Mouse (Mus musculus): Measurements from ENCODE around the gene Kcnma1.

DNA sequence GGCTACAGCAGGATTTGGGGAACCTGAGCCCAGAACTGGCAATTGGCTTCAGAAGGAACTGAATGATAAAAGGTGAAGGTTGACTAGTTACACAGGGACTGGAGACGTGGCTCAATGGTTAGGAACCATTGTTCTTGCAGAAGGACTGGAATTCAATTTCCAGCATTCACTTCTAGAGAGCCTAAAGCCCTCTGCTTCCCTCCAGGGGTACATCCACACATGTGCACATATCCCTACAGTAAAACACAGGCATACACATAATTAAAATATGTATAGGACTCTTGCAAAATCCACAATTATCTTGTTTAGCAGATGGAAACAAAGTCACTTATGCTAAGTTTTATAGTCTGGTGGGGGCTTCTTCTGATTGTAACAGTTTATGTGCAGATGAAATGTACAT lies 485.1 kb downstream of the Kcnma1 start:
- no peak for TF ChIP-seq POLR2A (IDR thresholded peaks at IDR 0.05; ENCODE audit: extremely low read depth, insufficient read depth, low read length)
- TF ChIP-seq CTCF (IDR thresholded peaks at IDR 0.05; ENCODE audit: low read depth, low read length), result no peak

Data from liver, adult 2 months (tissue).